Mouse (Mus musculus): Measurements from ENCODE around the gene Lgals4. TPM values are rescaled to one million over a fixed set of nuclear protein-coding genes. Genes with fewer than 3 reads are reported as not detected.
A peak's percentile ranks its signal among the peaks of the same experiment; 100 is the strongest.

Gene Lgals4
- polyA plus RNA-seq, 1 experiment from 2014 or later = 6.2 TPM

DNA sequence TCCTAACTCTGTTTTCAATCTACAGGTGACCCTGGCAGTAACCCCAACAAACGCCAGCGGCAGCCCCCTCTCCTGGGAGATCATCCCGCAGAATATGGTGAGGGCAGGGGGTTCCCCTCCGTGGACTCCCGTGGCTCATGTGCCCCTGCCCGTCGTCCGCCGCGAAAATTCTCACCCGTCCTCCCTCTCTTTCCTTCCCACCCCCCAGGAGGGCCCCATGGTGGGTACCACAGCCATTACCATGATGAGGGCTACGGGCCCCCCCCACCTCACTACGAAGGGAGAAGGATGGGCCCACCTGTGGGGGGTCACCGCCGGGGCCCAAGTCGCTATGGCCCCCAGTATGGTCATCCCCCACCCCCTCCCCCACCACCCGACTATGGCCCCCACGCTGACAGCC lies 15.2 kb upstream of the Lgals4 start:
- no peak for ATAC-seq (ENCODE audit: low read depth)
- WGBS = 83% methylated on average over 18 of the region's 18 CpGs
- no peak overlapping the region for H3K4me2 ChIP-seq
- H3K36me3 ChIP-seq = peaks cover 97% of the 10 kb centered on the region
- H3K9ac ChIP-seq = no peak overlapping the region
- no peak overlapping the region for H3K4me3 ChIP-seq
- no peaks in the 10 kb centered on the region for H3K9me3 ChIP-seq
- no peaks in the 10 kb centered on the region for H3K27me3 ChIP-seq
- H3K4me1 ChIP-seq (replicated peaks) = peaks cover 79% of the 10 kb centered on the region
- H3K27ac ChIP-seq (replicated peaks) = 0 out of 2 replicates have a peak overlapping the region, but pooled peaks have one; percentile 2

DNA sequence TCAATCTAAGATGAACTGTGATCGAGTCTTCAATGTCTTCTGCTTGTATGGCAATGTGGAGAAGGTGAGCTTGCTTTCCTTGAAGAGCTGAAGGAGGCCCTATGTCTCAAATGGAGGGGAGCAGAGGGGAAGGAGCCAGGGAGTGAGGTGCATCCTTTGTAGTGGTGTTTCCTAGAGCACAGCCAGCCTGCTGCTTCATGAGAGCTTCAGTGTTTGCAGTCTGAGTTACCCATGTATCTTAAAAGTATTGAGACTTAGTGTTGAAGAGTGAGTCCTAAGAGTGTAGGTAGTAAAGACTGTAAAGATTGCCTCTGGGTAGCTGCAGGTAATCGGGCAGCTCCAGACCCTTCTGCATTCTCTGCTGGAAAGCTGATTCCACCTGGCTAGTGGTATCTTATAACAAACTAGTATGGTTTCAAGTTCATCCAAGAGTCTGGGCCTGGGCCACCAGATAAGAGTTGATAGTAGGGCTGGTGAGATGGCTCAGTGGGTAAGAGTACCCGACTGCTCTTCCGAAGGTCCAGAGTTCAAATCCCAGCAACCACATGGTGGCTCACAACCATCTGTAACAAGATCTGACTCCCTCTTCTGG lies 14.7 kb upstream of the Lgals4 start:
- Histone ChIP-seq H3K36me3 (peaks cover 92% of the 10 kb centered on the region), H3K4me3 (no peak overlapping the region), H3K4me2 (no peak overlapping the region), H3K9ac (no peak overlapping the region), H3K27me3 (no peaks in the 10 kb centered on the region), H3K9me3 (no peaks in the 10 kb centered on the region), H3K27ac (replicated peaks) (no peak overlapping the region), H3K4me1 (replicated peaks) (peaks cover 79% of the 10 kb centered on the region)
- WGBS = 90% methylated on average over 4 of the region's 4 CpGs
- no peak for ATAC-seq (ENCODE audit: low read depth)

DNA sequence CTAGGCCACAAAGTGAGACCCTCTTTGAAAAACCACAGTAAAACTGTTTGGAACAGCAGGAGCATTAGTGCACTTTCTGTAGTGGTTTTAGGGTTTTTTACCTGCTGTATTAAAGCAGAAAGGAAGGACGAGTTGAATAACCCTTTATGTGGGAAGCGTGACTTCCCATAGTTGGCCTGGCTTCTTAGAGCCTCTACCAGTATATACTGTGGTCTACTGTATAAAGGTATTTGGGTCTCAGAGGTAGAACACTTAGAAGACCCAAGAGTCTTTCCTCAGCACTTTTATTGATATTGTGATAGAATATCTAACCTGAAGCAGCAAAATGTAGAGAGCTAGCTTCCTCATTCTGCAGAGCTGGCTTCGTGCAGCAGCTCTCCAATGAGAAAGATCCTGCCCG lies 14.1 kb upstream of the Lgals4 start:
- H3K36me3 ChIP-seq = peaks cover 86% of the 10 kb centered on the region
- no peak overlapping the region for H3K4me3 ChIP-seq
- H3K9ac ChIP-seq = 0 out of 2 replicates have a peak overlapping the region, but pooled peaks have one; percentile 0
- no peak overlapping the region for H3K4me2 ChIP-seq
- ATAC-seq (ENCODE audit: low read depth) = no peak
- no peaks in the 10 kb centered on the region for H3K27me3 ChIP-seq
- H3K9me3 ChIP-seq = no peaks in the 10 kb centered on the region
- peak overlapping the region; percentile 79 for H3K27ac ChIP-seq (replicated peaks)
- WGBS = 80% methylated on average over 4 of the region's 4 CpGs
- peaks cover 80% of the 10 kb centered on the region for H3K4me1 ChIP-seq (replicated peaks)

DNA sequence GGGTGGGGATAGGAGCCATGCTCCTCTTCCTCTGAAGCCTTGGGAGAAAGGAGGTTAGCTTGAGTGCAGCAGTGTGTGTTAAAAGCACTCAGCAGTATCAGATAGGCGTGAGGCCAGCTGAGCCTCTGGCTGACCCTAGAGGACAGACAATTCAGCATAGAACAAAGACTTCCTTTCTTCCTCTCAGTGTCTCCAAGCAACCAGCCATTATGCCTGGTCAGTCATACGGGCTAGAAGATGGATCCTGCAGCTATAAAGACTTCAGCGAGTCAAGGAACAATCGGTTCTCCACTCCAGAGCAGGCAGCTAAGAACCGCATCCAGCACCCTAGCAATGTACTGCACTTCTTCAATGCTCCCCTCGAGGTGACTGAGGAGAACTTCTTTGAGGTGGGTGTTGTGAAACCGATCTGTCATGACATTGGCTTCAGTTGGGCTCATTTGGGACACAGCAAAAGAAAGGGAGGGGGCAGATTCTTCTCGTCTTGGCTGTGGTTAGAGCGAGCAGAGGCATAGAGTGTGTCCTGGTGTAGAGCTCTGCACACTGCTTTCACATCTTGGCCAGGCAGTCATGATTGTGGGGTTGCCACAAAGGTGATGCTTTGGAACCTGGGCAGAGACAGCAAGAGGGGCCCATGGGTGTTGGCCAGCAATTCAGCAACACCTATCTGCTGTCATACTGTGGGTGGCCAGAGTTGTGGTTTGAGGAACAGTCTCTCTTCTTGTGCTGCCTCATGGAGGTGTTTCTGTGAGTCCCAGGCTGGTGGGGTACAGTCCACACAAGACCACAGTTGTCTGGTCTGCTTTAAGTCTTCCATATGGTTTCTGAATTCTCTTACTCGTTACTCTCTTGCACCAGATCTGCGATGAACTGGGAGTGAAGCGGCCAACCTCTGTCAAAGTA lies 13.0 kb upstream of the Lgals4 start:
- Histone ChIP-seq H3K4me2 (0 out of 2 replicates have a peak overlapping the region, but pooled peaks have one; percentile 9), H3K9me3 (no peaks in the 10 kb centered on the region), H3K27ac (replicated peaks) (peak overlapping the region; percentile 79), H3K27me3 (no peaks in the 10 kb centered on the region), H3K9ac (peak overlapping the region; percentile 41), H3K4me3 (no peak overlapping the region), H3K4me1 (replicated peaks) (peaks cover 76% of the 10 kb centered on the region), H3K36me3 (peaks cover 75% of the 10 kb centered on the region)
- 31% methylated on average over 12 of the region's 12 CpGs for WGBS
- peak; percentile 15; the same call in 1 of the 2 replicates for ATAC-seq (ENCODE audit: low read depth)

DNA sequence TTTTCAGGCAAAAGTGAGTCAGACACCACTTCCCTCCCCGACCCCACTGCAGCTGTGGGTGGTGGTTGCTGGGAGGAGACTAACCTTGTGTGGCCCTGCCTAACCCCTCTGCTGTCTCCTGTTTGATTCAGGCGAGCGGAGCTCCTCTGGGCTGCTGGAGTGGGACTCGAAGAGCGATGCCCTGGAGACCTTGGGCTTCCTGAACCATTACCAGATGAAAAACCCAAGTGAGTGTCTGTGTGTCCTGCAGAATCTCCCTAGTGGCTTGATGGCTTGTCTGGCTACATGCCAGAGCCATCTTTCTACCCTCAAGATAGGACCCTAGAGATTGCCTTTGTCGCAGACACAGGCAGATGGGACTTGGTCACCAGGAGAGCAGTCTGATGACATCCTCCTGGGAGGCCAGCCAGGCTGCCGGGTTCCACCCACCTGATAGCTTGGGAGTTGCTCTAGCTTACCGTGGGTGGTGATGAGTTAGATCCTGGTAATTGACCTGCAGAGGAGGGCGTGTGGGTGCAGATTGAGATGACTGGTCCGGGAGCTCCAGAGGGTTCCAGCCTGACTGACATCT lies 12.3 kb upstream of the Lgals4 start:
- Histone ChIP-seq H3K36me3 (peaks cover 68% of the 10 kb centered on the region), H3K9ac (peak overlapping the region; percentile 41; the same call in 1 of the 2 replicates), H3K4me2 (no peak overlapping the region), H3K27ac (replicated peaks) (peak overlapping the region; percentile 79; the same call in 1 of the 2 replicates), H3K9me3 (no peaks in the 10 kb centered on the region), H3K4me3 (no peak overlapping the region), H3K4me1 (replicated peaks) (peaks cover 76% of the 10 kb centered on the region), H3K27me3 (no peaks in the 10 kb centered on the region)
- WGBS = 49% methylated on average over 10 of the region's 10 CpGs
- ATAC-seq (ENCODE audit: low read depth) = no peak

DNA sequence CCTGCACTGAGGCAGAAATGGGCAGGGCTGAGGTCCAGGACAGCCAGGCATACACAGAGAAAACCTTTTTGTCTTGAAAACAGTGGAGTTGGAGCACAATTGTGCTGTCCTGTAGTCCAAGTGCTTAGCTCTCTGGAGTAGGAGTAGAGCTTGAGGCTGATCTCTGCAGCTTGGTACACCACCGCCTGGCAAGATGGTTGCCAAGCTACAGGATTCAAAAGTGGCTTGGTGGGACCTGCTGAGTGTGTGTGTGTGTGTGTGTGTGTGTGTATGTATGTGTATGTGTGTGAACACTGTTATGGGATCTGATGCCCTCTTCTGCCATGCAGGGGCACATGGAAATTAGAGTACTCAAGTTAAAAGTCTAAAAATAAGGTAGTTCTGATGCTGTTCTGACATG lies 11.1 kb upstream of the Lgals4 start:
- Histone ChIP-seq H3K27me3 (no peaks in the 10 kb centered on the region), H3K4me1 (replicated peaks) (peaks cover 64% of the 10 kb centered on the region), H3K9ac (no peak overlapping the region), H3K4me2 (no peak overlapping the region), H3K4me3 (no peak overlapping the region), H3K9me3 (no peaks in the 10 kb centered on the region), H3K36me3 (peaks cover 56% of the 10 kb centered on the region), H3K27ac (replicated peaks) (no peak overlapping the region)
- WGBS = 59% methylated on average over 1 of the region's 1 CpGs
- ATAC-seq (ENCODE audit: low read depth) = no peak

DNA sequence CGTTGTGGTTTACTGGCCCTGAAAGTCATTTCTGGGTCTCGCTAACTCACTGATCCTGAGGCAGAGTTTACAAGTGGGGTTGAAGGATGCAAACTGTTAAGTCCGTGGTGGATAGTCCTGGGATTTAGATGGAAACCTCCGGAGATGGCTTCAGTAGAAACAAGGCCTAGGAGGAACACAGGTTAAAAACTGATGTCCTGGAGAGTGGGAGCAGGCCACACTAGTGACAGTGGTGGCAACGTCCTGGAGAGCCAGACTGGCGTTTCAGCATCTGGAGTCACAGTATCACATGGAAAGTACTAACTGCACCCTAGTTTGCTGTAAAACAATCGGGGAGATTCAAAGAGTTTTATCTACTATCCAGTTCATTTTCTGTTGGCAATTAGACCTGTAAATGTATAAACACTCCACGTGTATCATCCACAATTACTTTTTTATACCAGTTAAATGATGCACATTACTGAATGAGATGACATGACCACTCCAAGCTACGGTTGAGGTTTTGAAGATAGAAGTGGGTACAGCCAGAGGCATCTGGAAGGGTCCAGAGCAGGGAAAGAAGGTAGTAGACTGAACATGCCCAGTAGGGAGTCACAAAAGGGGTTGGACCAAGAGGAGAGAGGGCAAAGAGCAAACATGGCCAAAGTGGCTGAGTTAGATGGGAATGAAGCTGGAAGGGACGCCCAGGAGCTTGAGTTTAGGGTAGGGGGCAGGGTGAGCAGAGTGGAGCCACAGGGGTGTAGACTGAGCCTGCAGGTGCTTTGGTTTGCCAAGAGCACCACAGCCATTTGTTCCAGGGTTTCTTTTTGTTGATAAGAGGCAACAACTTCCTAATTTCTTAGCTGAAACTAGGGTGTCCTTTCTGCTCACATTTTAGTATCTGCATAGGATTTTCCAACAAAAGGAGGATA lies 10.4 kb upstream of the Lgals4 start:
- peak overlapping the region; percentile 56 for H3K27ac ChIP-seq (replicated peaks)
- peaks cover 57% of the 10 kb centered on the region for H3K4me1 ChIP-seq (replicated peaks)
- 59% methylated on average over 10 of the region's 10 CpGs for WGBS
- H3K27me3 ChIP-seq = no peaks in the 10 kb centered on the region
- no peak overlapping the region for H3K4me3 ChIP-seq
- no peak for ATAC-seq (ENCODE audit: low read depth)
- no peaks in the 10 kb centered on the region for H3K9me3 ChIP-seq
- H3K4me2 ChIP-seq = no peak overlapping the region
- H3K9ac ChIP-seq = no peak overlapping the region
- H3K36me3 ChIP-seq = peaks cover 49% of the 10 kb centered on the region

DNA sequence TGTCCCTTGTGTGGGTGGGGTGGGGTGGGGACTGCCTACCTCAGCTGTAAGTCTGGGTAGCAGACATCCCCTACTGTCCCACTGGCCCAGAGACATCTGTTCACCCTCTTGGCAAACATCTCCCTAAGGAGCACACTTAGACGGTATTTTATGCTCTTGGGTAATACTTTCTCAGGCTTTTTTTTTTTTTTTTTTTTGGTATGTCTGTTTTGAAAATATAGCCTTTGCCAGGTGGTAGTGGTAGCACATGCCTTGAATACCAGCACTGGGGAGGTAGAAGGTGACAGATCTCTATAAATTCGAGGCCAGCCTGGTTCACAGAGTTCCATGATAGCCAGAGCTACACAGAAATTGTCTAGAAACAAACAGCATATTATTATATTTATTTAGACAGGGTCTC lies 9.7 kb upstream of the Lgals4 start:
- Histone ChIP-seq H3K4me1 (replicated peaks) (peaks cover 51% of the 10 kb centered on the region), H3K9ac (no peak overlapping the region), H3K4me3 (no peak overlapping the region), H3K4me2 (no peak overlapping the region), H3K27me3 (no peaks in the 10 kb centered on the region), H3K9me3 (no peaks in the 10 kb centered on the region), H3K36me3 (peaks cover 42% of the 10 kb centered on the region), H3K27ac (replicated peaks) (peak overlapping the region; percentile 72)
- 48% methylated on average over 2 of the region's 2 CpGs for whole genome bisulfite sequencing
- ATAC-seq (ENCODE audit: low read depth) = no peak

DNA sequence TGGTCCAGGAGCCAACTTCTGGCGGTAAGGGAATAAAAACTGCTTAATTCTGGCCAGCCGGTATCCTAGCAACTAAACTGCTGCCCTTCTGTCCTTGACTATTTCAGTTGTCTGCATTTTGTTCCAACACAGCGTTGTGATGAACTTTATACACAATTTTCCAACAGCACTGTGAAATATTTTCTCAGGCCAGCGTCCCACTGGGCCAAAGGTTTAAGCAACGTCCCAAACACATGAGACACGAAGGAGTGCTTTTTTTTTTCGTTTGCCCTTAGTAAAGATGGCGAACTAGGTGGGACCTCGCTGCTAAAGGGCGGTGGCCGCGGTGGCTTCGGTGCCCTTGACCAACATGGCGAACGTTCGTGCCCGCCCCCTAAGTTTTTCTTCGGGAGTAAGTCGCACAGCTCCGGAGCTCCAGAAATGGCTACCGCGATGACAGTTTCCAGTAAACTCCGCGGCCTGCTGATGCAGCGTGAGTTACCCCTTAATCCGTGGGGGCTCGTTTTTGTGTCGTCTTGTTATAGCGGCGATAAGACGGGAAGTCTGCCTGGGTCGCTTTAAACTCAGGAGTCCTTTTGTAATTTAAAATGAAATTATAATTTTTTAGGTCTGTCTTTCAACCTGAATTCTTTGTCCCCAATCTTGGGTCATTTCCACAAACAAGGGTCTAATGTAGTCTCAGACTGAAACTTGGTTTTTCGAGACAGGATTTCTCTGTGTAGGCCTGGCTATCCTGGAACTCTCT lies 8.5 kb upstream of the Lgals4 start, which contains the start of gene Ech1:
TSS of gene Ech1 (plus strand) at position 277 of the 745 bp plus-strand sequence.
- H3K27ac ChIP-seq (replicated peaks) = peak within 1 kb of the TSS; percentile 72
- H3K9ac ChIP-seq = peak within 1 kb of the TSS; percentile 70
- no peaks in the 10 kb centered on the region for H3K27me3 ChIP-seq
- peak; percentile 82 for ATAC-seq (ENCODE audit: low read depth)
- no peaks in the 10 kb centered on the region for H3K9me3 ChIP-seq
- H3K4me1 ChIP-seq (replicated peaks) = peaks cover 41% of the 10 kb centered on the region
- 3% methylated on average over 33 of the region's 33 CpGs for WGBS
- H3K4me2 ChIP-seq = peak within 1 kb of the TSS; percentile 65
- H3K4me3 ChIP-seq = peak within 1 kb of the TSS; percentile 48
- peaks cover 36% of the 10 kb centered on the region for H3K36me3 ChIP-seq

DNA sequence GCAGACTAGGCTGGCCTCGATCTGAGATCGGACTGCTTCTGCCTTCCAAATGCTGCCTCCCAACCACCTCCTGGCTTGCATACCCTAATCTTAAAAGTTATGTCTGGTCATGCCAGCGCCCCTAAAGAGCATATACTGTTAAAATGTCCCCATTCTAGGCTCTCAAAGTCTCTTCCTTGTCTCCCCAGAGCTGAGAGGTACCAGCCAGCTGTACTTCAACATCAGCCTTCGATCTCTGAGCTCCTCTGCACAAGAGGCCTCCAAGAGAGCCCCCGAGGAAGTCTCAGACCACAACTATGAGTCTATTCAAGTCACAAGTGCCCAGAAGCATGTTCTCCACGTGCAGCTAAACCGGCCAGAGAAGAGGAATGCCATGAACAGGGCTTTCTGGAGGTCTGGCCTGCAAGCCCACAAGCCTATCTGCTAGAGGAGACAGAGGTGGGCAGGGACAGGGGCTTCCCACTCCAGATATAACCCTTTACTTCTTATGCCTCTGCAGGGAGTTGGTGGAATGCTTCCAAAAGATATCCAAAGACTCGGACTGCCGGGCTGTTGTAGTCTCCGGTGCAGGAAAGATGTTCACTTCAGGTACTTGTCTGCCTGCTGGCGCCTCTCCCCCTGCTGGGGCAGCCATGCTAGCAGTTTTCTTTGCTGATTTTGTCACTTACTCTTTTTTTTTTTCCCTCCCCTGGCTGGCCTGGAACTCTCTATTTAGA lies 7.8 kb upstream of the Lgals4 start:
- H3K27ac ChIP-seq (replicated peaks) = peak overlapping the region; percentile 72
- peak overlapping the region; percentile 48 for H3K4me3 ChIP-seq
- peaks cover 36% of the 10 kb centered on the region for H3K36me3 ChIP-seq
- H3K4me1 ChIP-seq (replicated peaks) = peaks cover 34% of the 10 kb centered on the region
- peak overlapping the region; percentile 65 for H3K4me2 ChIP-seq
- H3K27me3 ChIP-seq = no peaks in the 10 kb centered on the region
- no peaks in the 10 kb centered on the region for H3K9me3 ChIP-seq
- H3K9ac ChIP-seq = peak overlapping the region; percentile 70
- ATAC-seq (ENCODE audit: low read depth) = no peak
- WGBS = 63% methylated on average over 11 of the region's 11 CpGs

All from neural tube, embryonic 13.5 days (tissue).